In the genomic region with DNA sequence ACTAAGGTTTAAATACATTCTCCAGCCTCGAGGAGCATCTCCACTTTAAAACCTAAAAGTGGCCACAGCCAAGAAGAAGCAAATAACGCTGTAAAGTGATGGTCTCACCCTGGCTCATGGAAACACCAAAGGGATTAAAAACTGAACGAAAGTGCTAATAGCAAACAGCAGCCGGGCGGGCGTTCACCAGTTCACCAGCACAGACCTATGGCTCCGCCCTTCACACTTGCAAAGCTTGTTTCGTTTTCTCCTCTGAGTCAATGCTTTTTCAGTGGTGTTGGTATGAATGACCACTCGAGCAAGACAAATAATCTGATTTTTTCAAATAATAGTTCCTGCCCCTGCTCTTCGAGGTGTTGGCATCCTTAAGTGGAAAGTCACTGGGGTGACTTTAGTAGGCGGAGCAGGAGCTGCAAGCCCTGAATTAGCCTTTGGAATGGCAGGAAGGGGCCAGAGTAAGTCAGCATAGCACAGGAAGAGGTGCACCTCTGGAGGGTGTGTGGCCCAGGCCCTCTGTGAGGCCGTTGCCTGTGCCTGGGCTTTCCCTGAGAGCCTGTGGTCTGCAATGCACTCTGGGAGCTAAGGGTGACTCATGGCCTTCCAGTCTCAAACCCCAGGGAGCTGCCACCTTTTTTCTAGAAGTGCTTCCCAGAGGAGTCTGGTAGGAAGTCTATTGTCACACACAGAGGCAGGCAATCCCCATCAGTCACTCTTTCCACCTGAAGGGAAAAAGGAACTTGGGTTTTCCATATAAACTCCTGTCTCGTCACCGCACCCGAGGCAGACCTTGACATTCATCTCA, we compare ENCODE assay signal across 8 mouse cellular contexts.
DNase-seq lines count a peak whose midpoint lies in the region; ATAC-seq and TF ChIP-seq lines count a peak whose summit lies in the region.

No protein-coding gene starts in this region.

- peak; percentile 14 for DNase-seq in gastrocnemius, adult 18-20 months (ENCODE audit: low spot score)
- no peak for DNase-seq in gastrocnemius, postnatal 14 days
- DNase-seq in heart, adult 2 months = peak; percentile 52 to 55
- peak; percentile 49 to 59 for DNase-seq in lung, postnatal 4 days
- DNase-seq in right cerebral cortex, postnatal 4 days = no peak
- DNase-seq in cerebellum, adult 9-11 months = no peak
- DNase-seq in urinary bladder, postnatal 10 days (ENCODE audit: low spot score) = no peak

- TF ChIP-seq CTCF in heart, adult 2 months (IDR thresholded peaks at IDR 0.05) = no peak

- ATAC-seq in kidney, embryonic 16.5 days (ENCODE audit: low FRiP score, low TSS enrichment) = peak; percentile 80

- 0 out of 2 replicates have a peak overlapping the region, but pooled peaks have one; percentile 9 for H3K4me2 ChIP-seq in kidney, embryonic 16.5 days (replicated peaks; ENCODE audit: low read depth, low read length)

- no peaks in the 10 kb centered on the region for H3K79me2 ChIP-seq in heart, adult 2 months (replicated peaks; ENCODE audit: control insufficient read depth, insufficient read depth, low read length)

- peaks cover 29% of the 10 kb centered on the region for H3K4me1 ChIP-seq in heart, adult 2 months (ENCODE audit: control insufficient read depth, insufficient read depth, low read length)
- H3K4me1 ChIP-seq in kidney, embryonic 16.5 days (ENCODE audit: insufficient read depth, low read length) = peaks cover 10% of the 10 kb centered on the region; the same call in 1 of the 2 replicates

- peaks cover 10% of the 10 kb centered on the region for H3K36me3 ChIP-seq in heart, adult 2 months (ENCODE audit: control insufficient read depth, insufficient read depth, low read length)
- no peaks in the 10 kb centered on the region for H3K36me3 ChIP-seq in kidney, embryonic 16.5 days (ENCODE audit: insufficient read depth, low read length)

- H3K27ac ChIP-seq in heart, adult 2 months = peak overlapping the region; percentile 67
- H3K27ac ChIP-seq in kidney, embryonic 16.5 days (ENCODE audit: low read length) = peak overlapping the region; percentile 61

- 0 out of 2 replicates have a peak overlapping the region, but pooled peaks have one; percentile 6 for H3K9ac ChIP-seq in heart, adult 2 months (ENCODE audit: low read depth, low read length)
- H3K9ac ChIP-seq in kidney, embryonic 16.5 days (replicated peaks; ENCODE audit: low read length) = no peak overlapping the region

- intact Hi-C loops in gastrocnemius, postnatal 14 days (cut with DNase I; ENCODE audit: low total_unique reads) = no loop called here
- intact Hi-C loops in heart, adult 2 months (cut with DNase I) = no loop called here

- 28% methylated on average over 15 of the region's 15 CpGs for WGBS in heart, adult 2 months
- 49% methylated on average over 15 of the region's 15 CpGs for WGBS in kidney, embryonic 16.5 days

- peak; percentile 54 for TF ChIP-seq EP300 in heart, adult 2 months (IDR thresholded peaks at IDR 0.05; ENCODE audit: insufficient read depth, low read depth, low read length)

- H3K27me3 ChIP-seq in heart, adult 2 months (ENCODE audit: control insufficient read depth, insufficient read depth, low read length) = no peaks in the 10 kb centered on the region
- H3K27me3 ChIP-seq in kidney, embryonic 16.5 days (ENCODE audit: insufficient read depth, low read length) = no peaks in the 10 kb centered on the region

- H3K9me3 ChIP-seq in kidney, embryonic 16.5 days (ENCODE audit: low read length) = no peaks in the 10 kb centered on the region

- H3K4me3 ChIP-seq in heart, adult 2 months = peak overlapping the region; percentile 20; the same call in 1 of the 2 replicates
- no peak overlapping the region for H3K4me3 ChIP-seq in kidney, embryonic 16.5 days (ENCODE audit: low read length)

- TF ChIP-seq POLR2A in heart, adult 2 months (IDR thresholded peaks at IDR 0.05; ENCODE audit: insufficient read depth, low read depth, low read length) = no peak

Comparison
In these comparisons a context has a peak if more than half of its experiments do, and no peak if none do; other contexts are left out.
1. DNase-seq: peak in gastrocnemius, adult 18-20 months (single experiment), heart, adult 2 months (2 of 2) and lung, postnatal 4 days (2 of 2); none in gastrocnemius, postnatal 14 days (single experiment), right cerebral cortex, postnatal 4 days (single experiment), cerebellum, adult 9-11 months (single experiment) and urinary bladder, postnatal 10 days (single experiment).